Mouse (Mus musculus): ENCODE results near the gene Art2b.
"Not testable (repeated sequence)": the region's sequence is repeated elsewhere in the genome, so short reads cannot be mapped to it uniquely, and the experiment has no call there.

Gene Art2b

GRCm38 (mm10) chr7:101573636-101574035 lies 11.8 kb downstream of the Art2b start:
- DNase-seq (ENCODE audit: extremely low read depth, insufficient read length, low spot score), result not testable (repeated sequence)

- DNase-seq (ENCODE audit: extremely low read depth, insufficient read length, low spot score), result no peak
These were observed 21.3 kb downstream of the Art2b start for GRCm38 (mm10) chr7:101564086-101564485.

- not testable (repeated sequence) for DNase-seq (ENCODE audit: extremely low read depth, insufficient read length, low spot score)
These were observed 26.0 kb downstream of the Art2b start for GRCm38 (mm10) chr7:101559393-101559792.

GRCm38 (mm10) chr7:101557391-101557790 lies 28.0 kb downstream of the Art2b start:
- no peak for DNase-seq (ENCODE audit: extremely low read depth, insufficient read length, low spot score)

- not testable (repeated sequence) for DNase-seq (ENCODE audit: extremely low read depth, insufficient read length, low spot score)
These were observed 29.9 kb downstream of the Art2b start for GRCm38 (mm10) chr7:101555473-101555872.

- no peak for DNase-seq (ENCODE audit: extremely low read depth, insufficient read length, low spot score)
These were observed 33.9 kb downstream of the Art2b start for GRCm38 (mm10) chr7:101551530-101551929.

- DNase-seq (ENCODE audit: extremely low read depth, insufficient read length, low spot score), result no peak
These were observed 34.5 kb downstream of the Art2b start for GRCm38 (mm10) chr7:101550686-101551485.

- DNase-seq (ENCODE audit: extremely low read depth, insufficient read length, low spot score), result no peak
These were observed 36.1 kb downstream of the Art2b start for GRCm38 (mm10) chr7:101549266-101549665.

- DNase-seq (ENCODE audit: extremely low read depth, insufficient read length, low spot score), result peak; percentile 27
These were observed 37.7 kb downstream of the Art2b start for GRCm38 (mm10) chr7:101547651-101548050.

GRCm38 (mm10) chr7:101541734-101542133 lies 43.7 kb downstream of the Art2b start:
- no peak for DNase-seq (ENCODE audit: extremely low read depth, insufficient read length, low spot score)

GRCm38 (mm10) chr7:101541132-101541531 lies 44.3 kb downstream of the Art2b start:
- peak; percentile 20 for DNase-seq (ENCODE audit: extremely low read depth, insufficient read length, low spot score)

- no peak for DNase-seq (ENCODE audit: extremely low read depth, insufficient read length, low spot score)
These were observed 44.7 kb downstream of the Art2b start for GRCm38 (mm10) chr7:101540684-101541083.

- DNase-seq (ENCODE audit: extremely low read depth, insufficient read length, low spot score), result no peak
These were observed 45.6 kb downstream of the Art2b start for GRCm38 (mm10) chr7:101539774-101540173.

- peak; percentile 69 for DNase-seq (ENCODE audit: extremely low read depth, insufficient read length, low spot score)
These were observed 47.1 kb downstream of the Art2b start for GRCm38 (mm10) chr7:101538141-101538933.

- DNase-seq (ENCODE audit: extremely low read depth, insufficient read length, low spot score), result peak; percentile 45
These were observed 47.9 kb downstream of the Art2b start for GRCm38 (mm10) chr7:101537541-101537940.

- DNase-seq (ENCODE audit: extremely low read depth, insufficient read length, low spot score), result no peak
These were observed 49.9 kb downstream of the Art2b start for GRCm38 (mm10) chr7:101535517-101535916.

GRCm38 (mm10) chr7:101535102-101535501 lies 50.3 kb downstream of the Art2b start:
- no peak for DNase-seq (ENCODE audit: extremely low read depth, insufficient read length, low spot score)

GRCm38 (mm10) chr7:101534428-101534827 lies 51.0 kb downstream of the Art2b start:
- no peak for DNase-seq (ENCODE audit: extremely low read depth, insufficient read length, low spot score)

All from 3134 (cell line).